Mouse (Mus musculus): ENCODE data around the gene Nrxn2.

DNA sequence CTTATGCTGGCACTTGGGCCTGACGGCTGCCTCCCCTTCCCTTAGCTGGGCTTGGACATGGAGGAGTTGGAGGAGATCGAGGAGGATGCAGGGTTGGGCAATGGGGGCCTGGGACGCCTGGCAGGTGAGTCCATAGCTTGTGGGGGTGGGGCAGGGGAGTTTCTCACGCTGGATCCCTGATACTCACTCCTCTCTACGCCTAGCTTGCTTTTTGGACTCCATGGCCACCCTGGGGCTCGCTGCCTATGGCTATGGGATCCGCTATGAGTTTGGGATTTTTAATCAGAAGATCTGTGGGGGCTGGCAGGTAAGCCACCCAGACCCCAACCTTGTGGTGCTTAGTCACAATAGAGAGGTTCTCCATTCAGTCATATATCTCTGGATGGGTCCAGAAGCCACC is 32.7 kb upstream of the Nrxn2 start:
- TF ChIP-seq POLR2A (IDR thresholded peaks at IDR 0.05; ENCODE audit: insufficient read depth, low read length) = no peak
- TF ChIP-seq CTCF (IDR thresholded peaks at IDR 0.05; ENCODE audit: low read depth, low read length) = no peak

Data from ES-Bruce4 (cell line).